Mouse (Mus musculus) cerebellum, adult 2 months (tissue): ENCODE data around the gene Ror2.

ENCODE experiments used
- CTCF ChIP-seq: fragments of 200-500 bp; IDR thresholded peaks from 2 replicates; pipeline ENCODE4 v1.5.1; 2011; ENCODE audit warnings: low read depth, mild to moderate bottlenecking, control low read depth, low read length, moderate library complexity, borderline replicate concordance; ENCODE audit not compliant: insufficient read depth
- POLR2A ChIP-seq: fragments of 200-500 bp; IDR thresholded peaks from 2 replicates; pipeline ENCODE4 v1.6.1; 2011; ENCODE audit warnings: low read length, control low read depth, borderline replicate concordance; ENCODE audit not compliant: insufficient read depth

DNA sequence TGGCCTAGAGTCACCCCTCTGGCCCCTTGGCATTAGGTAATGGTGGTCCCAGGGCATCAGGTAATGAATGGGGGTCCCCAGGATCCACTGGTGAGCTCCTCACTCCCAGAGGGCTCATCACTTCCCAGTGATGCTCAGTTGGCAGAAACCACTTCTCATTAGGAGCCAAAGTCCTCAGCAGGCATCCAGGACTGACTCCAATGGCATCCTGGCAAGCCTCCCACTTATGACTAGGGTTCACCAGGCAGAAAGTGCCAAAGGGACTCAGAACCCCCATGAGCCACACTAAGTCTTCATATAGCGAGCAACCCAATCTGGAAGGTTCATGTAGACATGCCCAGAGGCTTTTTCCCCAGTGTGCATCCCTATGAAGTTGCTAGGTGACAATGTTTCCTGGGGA lies 221.2 kb downstream of the Ror2 start:
- TF ChIP-seq POLR2A (no peak), CTCF (no peak)
